Mouse (Mus musculus): Measurements from ENCODE around the gene Efhd1.

GRCm38 (mm10) chr1:87294951-87295350, 30.8 kb downstream of the Efhd1 start:
- TF ChIP-seq CTCF (IDR thresholded peaks at IDR 0.05; ENCODE audit: insufficient read depth, low read length) (no peak), POLR2A (IDR thresholded peaks at IDR 0.05; ENCODE audit: borderline replicate concordance, extremely low read depth, low read depth, low read length) (no peak)

All from lung, adult 2 months (tissue).